Mouse (Mus musculus) retina, embryonic 14.5 days (tissue): ENCODE data around the gene Mtus2.
A peak's percentile ranks its signal among the peaks of the same experiment; 100 is the strongest.

Experiments
- DNase-seq: peaks from one replicate; pipeline ENCODE4 v3.0.0-alpha.2; 2015; ENCODE audit warnings: low spot score

Mtus2 gene

DNA sequence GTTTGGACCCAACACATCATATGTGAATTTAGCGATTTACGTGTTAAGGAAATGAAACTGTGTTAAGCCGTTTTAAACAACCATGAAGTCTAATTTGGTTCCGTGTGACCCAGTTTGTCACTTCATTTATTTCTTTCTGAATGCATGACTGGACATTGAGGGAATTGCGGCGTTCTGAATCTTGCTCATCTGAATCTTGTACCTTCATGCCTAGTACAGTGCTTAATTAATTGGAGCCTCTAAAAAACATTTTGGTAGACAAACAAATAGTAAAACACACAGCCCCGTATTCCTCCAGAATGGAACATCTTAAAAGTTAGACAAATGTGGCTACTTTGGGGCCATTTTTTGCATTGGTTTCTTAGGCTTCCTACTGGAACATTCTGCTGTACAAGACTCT is 84.5 kb downstream of the Mtus2 start:
- DNase-seq: peak; percentile 58

DNA sequence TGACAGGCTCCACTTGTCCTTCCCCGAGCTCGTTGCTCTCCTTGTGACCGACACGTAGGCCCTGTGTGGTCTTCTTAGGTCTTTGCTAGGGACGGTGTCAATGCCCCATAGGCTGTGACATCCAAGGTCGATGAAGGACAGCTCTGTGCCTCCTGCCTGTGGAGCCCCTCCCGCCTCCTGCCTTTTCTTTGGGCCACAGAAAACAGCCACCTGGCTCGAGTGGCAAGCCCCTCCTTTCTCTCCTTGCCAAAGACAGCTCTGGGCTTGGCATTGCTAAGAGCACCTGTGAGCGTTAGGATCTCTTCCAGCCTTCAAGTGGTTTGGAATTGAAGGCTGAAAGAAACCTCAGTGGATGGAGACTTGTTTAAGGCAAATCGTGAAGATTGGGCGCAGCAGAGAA is 91.1 kb downstream of the Mtus2 start:
- DNase-seq: no peak

DNA sequence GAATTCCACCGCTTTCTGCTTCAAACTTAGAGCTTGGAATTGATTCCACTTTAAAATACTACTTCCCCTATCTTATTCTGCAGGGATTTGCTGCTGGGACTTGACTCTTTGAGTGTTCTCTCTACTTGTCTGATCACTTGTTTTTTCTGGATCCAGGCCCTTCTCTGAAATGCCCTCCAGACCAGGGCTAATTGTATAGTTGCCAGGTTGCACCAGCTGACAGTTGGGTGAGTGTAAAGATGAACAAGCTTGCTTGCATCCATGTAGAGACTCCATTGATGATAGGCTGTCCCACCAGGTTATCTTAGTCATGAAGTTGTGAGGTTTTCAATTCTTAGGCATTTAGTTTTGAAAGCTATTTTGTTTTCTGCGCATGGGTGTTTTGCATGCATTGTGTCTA is 92.2 kb downstream of the Mtus2 start:
- DNase-seq: no peak

DNA sequence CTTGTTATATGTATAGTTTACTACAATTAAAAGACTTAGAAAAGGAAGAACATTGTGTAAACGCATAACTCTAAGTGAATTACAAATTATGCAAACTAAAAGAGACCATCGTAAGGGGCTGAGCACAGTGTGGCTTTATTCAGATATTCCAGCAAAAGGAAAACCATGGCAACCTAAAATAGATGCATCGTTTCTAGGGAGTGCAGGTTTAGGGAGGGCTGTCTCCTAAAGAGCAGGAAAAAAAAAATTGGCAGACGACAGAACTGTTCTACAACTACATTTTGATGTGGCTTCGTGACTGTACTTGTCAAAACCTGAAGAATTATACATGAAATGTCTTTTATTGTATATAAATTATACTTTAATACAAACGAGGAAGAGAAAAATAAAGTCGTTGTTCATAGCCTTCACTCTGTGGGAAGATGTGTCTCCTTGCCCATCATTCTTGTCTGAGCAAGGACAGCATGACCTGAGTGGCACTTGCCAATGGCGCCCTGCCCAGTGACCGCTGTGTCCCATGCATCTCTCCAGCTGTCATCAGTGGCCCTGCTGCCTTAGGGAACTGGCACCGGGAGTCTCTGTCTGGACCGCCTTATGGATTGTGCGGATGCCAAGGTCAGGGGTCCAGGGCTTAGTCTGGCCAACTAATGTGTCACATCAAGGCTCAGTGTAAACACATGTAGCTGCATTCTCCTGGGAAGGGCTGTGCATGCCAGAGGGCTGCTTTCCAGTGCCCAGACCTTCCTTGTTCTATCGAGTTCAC is 95.9 kb downstream of the Mtus2 start:
- no peak for DNase-seq

DNA sequence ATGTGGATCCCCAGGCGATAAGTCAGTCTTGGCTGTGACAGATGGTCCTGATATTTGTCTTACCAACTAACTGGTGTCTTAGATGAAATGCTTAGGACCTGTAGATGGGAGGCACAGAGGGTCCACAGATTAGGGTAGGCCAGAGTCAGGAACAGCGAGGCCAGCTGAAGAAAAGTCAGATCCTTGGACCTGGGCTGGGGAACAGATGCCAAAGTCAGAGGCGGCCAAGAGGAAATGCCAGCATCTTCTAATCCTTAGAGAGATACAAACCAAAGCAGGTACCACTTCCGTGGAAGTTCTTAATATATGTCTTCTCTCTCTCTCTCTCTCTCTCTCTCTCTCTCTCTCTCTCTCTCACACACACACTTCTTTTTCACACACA is 96.5 kb downstream of the Mtus2 start:
- no peak for DNase-seq

DNA sequence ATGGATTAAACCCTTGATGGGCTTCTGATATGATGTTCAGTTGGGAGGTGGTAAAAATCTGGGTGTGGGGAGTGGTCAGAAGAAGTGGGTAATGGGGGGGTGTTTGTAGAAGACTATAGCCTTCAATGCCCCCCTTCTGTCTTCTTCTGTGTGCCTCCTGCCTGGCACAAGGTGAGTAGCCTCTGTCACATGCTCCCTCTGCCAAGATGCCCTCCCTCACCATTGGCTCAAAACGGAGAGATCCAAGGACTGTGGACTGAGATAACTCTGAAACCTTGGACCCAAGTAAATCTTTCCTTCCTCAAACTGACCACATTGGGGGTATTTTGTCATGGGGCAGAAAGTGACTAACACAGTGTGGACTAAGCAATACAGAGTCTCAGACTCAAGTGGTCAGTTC is 99.7 kb downstream of the Mtus2 start:
- no peak for DNase-seq

DNA sequence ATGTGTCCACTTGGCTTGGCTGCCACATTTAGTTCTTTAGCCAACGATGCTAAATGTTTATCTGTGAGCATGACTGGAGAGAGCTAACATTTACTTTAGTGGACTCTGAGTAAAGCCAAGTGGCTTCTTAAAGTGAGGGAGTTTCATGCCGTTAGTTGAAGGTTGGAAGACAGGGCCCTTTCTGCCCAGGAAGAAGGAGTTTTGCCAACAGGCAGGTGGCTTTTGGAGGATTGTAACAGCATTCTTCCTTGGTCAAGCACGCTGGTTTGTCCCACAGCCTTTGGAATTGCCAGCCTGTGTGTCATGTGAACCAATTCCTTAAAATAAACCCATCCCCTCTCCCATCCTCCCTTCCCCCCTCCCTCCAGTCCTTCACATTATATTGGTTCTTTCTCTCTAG is 100.3 kb downstream of the Mtus2 start:
- DNase-seq: no peak

DNA sequence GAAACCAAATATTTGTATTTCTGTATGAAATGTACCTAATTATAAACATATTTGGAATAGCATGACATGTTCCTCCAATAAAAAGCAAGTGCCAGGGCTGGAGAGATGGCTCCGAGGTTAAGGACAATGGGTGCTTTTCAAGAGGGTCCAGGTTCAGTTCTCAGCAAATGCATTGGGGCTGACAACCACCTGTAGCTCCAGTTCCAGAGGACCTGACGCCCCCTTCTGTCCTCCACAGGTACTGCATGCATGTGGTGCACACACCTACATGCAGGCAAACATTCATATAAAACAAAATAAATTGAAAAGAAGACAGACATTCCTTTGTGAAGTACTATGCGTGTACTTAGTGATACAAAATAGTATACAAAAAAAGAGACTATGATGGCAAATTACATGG is 102.2 kb downstream of the Mtus2 start:
- no peak for DNase-seq

DNA sequence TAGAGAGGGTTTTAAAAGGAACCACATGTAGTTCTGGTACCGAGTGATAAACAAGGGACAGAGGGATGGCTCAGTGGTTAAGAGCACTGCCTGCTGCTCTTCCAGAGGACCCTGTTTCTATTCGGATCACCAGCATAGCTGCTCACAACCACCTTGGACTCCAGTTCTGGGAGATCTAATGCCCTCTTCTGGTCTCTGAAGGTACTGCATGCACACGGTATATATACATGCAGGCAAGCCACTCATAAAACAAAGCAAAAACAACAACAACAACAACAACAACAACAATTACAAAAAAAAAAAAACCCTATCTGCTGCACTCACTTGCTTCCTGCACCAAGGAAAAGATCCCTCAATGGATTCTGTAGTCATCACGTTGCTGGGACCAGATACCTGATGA is 104.7 kb downstream of the Mtus2 start:
- no peak for DNase-seq

DNA sequence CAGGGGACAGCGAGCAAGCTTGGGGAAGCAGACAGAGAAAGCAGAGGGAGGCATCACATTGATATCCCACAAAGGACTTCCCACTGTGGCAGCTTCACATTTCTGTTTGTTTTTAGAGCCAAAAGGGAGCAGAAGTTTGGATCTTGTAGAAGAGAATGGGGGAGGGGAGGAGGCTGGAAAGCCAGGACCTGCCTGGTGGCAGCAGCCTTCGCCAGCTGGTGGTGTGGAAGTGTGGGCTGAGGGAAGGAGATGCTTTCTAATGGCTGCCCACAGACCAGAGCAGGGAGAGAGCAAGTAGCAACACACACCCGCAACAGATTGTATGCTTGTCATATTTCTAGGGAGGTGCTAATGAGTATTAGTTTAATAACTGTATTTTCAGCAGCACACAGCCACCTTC is 106.6 kb downstream of the Mtus2 start:
- DNase-seq: no peak

DNA sequence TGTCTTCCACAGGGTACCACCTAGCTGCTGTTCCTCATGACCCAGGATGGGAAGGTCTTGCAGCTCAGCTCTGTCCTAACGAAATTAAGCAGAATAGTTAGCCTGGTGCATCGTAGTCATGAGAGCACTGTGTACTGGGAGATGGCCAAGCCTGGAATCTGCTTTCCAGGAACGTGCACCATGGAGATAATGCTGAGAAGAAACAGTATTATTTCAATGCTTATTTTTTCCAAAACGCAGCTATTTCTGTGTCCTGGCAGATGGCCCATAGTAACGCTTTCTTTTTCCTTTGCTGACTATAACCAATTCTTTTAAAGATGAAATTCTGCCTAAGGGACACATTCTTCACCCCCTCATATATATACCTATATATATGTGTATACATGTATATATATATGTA is 108.1 kb downstream of the Mtus2 start:
- DNase-seq: no peak

DNA sequence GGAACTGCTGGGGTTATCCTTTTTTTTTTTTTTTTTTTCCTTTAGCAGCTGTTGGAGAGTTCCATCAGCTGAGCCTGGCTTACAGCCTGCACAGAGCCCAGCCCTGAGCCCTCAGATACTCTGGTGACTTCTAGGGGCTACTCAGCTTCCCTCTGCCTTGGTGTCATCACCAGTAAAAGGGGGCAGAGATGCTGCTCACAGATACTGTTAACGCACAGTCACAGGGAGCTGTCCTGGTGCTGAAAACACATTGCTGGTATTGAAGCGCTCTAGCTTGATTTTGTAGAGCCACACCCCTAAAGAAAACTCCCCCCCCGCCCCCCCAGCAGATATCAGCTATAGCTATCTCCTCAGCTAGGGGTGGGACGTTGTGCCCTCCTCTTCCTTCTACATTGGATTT is 112.8 kb downstream of the Mtus2 start:
- DNase-seq: peak; percentile 77

DNA sequence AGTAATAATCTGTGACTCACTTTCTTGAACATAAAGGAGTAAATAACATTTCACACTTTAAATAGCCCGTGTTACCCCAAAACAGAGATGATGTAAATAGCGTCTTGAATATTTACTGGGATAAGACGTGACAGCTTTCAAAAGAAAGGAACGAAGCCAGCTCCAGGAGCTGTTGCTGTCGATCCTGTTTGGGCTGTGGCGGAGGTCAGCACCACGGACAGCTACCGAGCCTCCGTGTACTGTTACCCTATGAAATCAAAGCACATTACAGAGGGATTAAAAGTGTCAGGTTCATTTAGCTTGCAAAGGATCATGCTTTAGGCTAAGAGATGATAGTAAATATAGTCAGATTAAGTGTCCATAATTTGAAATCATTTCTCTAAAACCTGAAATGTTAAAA is 114.7 kb downstream of the Mtus2 start:
- peak; percentile 79 for DNase-seq

DNA sequence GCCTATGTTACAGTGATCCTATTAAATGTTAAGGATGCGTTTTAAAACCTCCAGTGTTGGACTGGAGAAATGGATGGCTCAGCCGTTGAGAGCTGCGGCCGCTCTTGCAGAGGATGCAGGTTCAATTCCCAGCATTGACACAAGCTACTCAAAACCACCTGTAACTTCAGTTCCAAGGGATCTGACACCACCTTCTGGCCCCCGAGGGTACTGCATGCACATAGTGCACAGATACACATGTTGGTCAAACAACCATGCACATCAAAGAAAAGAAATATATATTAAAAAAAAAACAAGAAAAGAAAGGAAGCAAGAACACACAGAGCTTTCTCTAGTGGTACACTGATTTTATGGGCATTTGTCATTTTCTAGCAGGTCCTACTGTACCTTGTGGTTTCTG is 116.3 kb downstream of the Mtus2 start:
- peak; percentile 27 for DNase-seq

DNA sequence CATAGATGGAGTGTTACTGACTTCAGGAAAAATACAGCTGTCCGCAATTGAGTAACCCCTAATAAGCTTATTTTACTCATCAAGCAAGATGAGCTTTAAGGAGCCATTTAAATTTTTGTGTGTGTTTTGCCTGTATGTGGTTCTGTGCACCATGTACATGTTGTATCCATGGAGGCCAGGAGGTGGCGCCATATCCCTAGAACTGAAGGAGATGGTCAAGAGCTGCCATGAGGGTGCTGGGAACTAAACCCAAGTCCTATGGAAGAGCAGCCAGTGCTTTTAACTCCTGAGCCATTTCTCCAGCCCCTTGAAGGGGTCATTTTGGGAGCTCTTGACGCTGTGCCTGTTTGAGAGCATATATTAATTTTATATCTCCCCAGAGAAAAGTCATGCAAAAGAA is 122.6 kb downstream of the Mtus2 start:
- DNase-seq: no peak

DNA sequence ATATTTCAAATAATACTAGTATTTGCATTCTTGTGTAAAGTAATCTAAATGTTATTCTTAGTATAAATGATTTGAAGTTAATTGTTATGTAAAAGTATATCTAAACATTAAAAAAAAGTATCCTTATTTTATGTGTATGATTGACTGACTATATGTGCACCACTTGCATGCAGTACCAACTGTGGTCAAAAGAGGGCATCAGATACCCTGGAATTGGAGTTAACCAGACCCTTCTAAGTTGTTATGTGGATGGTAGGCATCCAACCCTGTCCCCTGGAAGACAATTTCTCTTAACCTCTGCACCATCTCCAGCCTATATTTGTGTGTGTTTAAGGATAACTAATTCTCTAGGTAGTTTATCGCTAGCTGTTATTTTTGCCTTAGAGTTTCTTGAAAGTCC is 126.4 kb downstream of the Mtus2 start:
- peak; percentile 26 for DNase-seq

DNA sequence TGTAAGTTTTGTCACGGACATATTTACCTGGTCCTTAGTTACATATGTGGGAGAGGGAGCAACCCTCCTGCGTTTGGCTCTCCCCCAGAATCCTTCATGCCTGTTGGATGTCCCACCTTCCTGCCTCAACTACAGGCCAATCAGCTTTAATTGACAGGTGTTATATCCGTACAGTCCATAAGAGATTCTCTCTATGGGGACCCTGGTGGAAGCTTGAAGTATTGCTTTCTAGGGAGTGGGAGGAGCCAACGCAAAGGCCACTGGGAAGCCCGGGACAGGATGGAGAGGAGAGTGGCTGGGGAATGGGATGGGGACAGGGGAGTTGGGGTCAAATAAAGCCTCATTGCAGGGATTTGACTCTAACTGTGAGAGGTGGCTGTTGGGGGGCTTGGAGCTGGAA is 127.6 kb downstream of the Mtus2 start:
- no peak for DNase-seq

DNA sequence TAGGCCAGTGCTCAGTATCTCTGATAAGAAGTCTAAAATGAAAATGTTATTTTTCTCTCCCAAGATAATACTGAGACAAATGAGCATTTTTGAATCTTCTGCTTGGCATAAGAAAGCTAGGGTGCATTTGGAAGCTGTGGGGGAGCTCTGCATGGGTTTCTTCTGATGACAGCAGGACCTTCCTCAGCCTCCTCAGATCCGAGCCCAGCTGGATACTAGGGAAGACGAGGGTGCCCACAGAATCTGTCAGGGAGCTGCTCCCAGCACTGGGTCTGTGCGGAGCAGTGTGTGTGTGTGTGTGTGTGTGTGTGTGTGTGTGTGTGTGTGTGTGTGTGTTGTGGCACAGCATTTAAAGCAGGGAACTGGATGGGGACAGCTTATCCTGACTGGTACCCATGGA is 130.7 kb downstream of the Mtus2 start:
- DNase-seq: no peak

DNA sequence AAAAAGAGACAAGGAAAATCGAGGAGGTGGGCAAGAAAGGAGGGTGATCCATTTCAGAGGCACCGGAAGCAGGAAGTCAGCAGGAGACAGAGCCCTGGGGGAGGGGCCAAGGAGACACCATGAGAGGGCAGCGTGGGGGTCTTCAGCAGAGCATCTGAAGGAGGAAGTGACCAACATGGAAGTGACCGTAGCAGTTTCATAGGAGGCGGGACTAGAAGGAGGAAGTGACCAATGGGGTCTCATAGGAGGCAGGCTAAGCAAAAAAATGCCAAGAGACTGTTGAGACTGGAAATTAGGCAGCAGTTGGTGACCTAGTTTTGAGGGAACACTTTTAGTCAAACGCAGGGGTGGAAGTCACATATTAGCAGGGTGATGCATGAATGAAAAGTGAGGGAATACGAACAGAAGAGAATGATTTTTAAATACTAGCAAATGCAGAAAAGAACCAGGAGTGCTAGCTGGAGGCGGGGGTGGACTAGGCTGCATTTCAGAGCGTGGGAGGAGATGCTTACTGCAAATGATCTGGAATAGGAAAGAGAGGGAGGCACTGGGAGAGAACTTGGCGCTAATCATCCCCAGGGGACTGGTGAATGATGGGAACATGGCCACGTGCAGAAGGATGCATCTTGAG is 133.2 kb downstream of the Mtus2 start:
- peak; percentile 36 for DNase-seq

DNA sequence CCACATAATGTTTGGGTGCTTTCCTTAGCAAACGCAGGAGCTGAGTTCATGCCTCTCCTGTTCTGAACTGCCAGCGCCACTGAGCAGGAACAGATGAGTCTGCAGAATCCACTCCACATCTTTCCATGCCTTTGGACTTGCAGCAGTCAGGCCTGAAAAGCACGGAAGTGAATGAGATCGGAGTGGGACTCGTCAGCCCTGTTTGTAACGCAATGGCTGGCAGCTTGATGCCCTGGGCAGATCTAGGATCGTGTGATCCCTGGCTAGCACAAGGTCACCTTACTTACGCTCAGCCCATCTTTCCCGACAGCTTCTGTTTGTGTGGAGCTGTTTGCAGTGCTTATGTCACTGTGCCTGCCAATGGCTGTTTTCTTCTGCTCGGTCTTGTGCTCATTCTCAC is 137.5 kb downstream of the Mtus2 start:
- no peak for DNase-seq

DNA sequence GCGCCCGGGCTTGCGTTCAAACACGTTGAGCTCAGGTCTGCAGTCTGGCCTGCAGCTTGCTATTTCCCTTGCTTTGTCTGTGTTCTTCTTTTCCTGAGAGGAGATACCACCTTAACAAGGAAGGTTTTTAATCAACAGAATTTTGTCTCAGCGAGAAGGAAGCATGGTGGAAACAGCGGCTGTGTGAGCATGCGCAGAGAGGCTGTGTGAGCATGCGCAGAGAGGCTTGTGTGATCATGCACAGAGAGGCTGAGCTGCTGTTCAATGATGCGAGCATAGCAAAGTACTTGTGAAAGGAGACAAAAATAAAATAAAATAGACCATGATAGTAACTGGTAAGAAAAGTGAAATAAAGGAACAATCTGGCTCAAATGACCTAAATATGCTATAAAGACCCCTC is 142.2 kb downstream of the Mtus2 start:
- DNase-seq: no peak

DNA sequence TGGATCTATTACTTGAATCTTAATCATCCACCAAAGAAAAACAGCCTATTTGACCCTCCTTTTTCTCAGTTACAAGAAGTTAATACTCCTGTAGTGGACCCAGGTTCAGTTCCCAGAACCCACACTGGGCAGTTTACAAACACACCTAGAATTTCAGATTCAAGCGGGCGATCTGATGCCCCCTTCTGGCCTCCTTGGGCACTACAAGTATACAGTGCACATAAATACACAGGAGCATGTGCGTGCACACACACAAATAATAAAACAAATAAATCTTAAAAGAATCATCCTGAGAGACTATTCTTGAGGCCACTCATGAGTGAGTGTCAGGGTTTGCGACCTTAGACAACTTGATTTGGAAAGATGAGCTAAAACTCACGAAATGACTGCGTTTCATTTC is 150.2 kb downstream of the Mtus2 start:
- peak; percentile 55 for DNase-seq

DNA sequence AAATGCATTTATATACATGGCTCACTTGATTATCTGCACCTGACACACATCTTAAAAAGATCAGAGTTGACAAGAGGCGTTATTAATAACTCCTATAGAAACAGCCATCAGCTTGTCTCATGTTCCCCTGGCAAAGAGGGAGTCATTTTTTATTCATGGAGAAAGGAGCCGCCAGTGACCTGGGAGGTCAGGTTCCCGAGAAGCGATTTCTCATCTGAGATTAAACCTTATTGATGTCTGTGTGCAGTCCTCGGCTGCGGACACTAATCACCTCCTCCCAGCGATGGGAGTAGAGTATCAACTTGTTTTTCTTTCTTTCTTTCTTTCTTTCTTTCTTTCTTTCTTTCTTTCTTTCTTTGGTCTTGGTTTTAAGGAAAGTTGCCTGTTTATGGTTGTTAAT is 150.8 kb downstream of the Mtus2 start:
- peak; percentile 61 for DNase-seq

DNA sequence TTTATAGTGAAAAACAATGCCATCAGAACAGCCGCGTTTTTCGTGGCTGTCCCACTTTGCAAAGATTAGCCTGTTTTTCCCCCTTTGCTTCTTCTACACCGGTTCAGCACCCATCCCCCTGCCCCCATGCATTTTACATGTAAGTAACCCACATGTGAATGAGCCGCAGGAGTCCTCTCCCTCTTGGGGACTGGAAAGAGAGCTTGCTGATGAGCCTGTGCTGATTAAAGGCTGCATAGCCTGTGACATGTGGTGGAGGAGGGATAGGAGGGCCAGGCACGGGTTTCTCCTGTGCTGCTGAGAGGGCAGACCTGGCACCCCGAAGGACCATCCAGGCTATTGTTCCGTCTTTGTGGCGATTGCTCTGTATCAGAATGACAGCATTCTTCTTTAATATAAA is 151.2 kb downstream of the Mtus2 start:
- DNase-seq: peak; percentile 56
